Mouse (Mus musculus): ENCODE measurements at regions not wholly inside any gene's neighbourhood (a gene's known extent, or its start where the extent isn't known, plus 50 kb on each side); places are given as distances from the start of the nearest gene placed in this dataset.

- no peak for TF ChIP-seq CTCF (IDR thresholded peaks at IDR 0.05; ENCODE audit: extremely low read depth, insufficient read depth, low read length)
- TF ChIP-seq POLR2A (IDR thresholded peaks at IDR 0.05; ENCODE audit: extremely low read depth, insufficient read depth, low read length) = no peak
Measured at GRCm38 (mm10) chr2:149092146-149092545, 75.1 kb upstream of the Gm10750 start.

Data from cortical plate, adult 2 months (tissue).